Mouse (Mus musculus): ENCODE results near the gene Synj2. TPM values are rescaled to one million over a fixed set of nuclear protein-coding genes. Genes with fewer than 3 reads are reported as not detected.

Gene Synj2
- polyA plus RNA-seq, 1 experiment from 2014 or later = 10.3 TPM

GRCm38 (mm10) chr17:6002563-6002962 is 61.5 kb downstream of the Synj2 start:
- no peaks in the 10 kb centered on the region for H3K9me3 ChIP-seq (ENCODE audit: control insufficient read depth, low read depth, low read length)
- no peak overlapping the region for H3K4me2 ChIP-seq (replicated peaks; ENCODE audit: low read depth, low read length)
- ATAC-seq (ENCODE audit: insufficient number of reproducible peaks, insufficient read depth, low FRiP score, low read depth) = no peak
- no peaks in the 10 kb centered on the region for H3K27me3 ChIP-seq (ENCODE audit: control insufficient read depth, insufficient read depth, low read length)
- no peak overlapping the region for H3K9ac ChIP-seq (replicated peaks; ENCODE audit: low read depth, low read length)
- peaks cover 20% of the 10 kb centered on the region for H3K4me1 ChIP-seq (ENCODE audit: control insufficient read depth, insufficient read depth, low read length)
- 88% methylated on average over 6 of the region's 6 CpGs for WGBS
- no peak overlapping the region for H3K4me3 ChIP-seq (ENCODE audit: low read depth, low read length)
- H3K27ac ChIP-seq (ENCODE audit: low read length) = no peak overlapping the region
- no peaks in the 10 kb centered on the region; the same call in 1 of the 2 replicates for H3K36me3 ChIP-seq (ENCODE audit: control insufficient read depth, insufficient read depth, low read length)

- H3K4me3 ChIP-seq (ENCODE audit: low read depth, low read length) = no peak overlapping the region
- no peak overlapping the region for H3K9ac ChIP-seq (replicated peaks; ENCODE audit: low read depth, low read length)
- WGBS = 90% methylated on average over 6 of the region's 6 CpGs
- no peaks in the 10 kb centered on the region for H3K9me3 ChIP-seq (ENCODE audit: control insufficient read depth, low read depth, low read length)
- no peaks in the 10 kb centered on the region for H3K36me3 ChIP-seq (ENCODE audit: control insufficient read depth, insufficient read depth, low read length)
- H3K27me3 ChIP-seq (ENCODE audit: control insufficient read depth, insufficient read depth, low read length) = no peaks in the 10 kb centered on the region
- H3K4me2 ChIP-seq (replicated peaks; ENCODE audit: low read depth, low read length) = no peak overlapping the region
- H3K27ac ChIP-seq (ENCODE audit: low read length) = no peak overlapping the region
- ATAC-seq (ENCODE audit: insufficient number of reproducible peaks, insufficient read depth, low FRiP score, low read depth) = no peak
- H3K4me1 ChIP-seq (ENCODE audit: control insufficient read depth, insufficient read depth, low read length) = peaks cover 17% of the 10 kb centered on the region
Observed at GRCm38 (mm10) chr17:6003661-6004060, 62.6 kb downstream of the Synj2 start.

GRCm38 (mm10) chr17:6005246-6005637 is 64.2 kb downstream of the Synj2 start:
- Histone ChIP-seq H3K4me2 (replicated peaks; ENCODE audit: low read depth, low read length) (peak overlapping the region; percentile 22; the same call in 1 of the 2 replicates), H3K36me3 (ENCODE audit: control insufficient read depth, insufficient read depth, low read length) (no peaks in the 10 kb centered on the region), H3K27ac (ENCODE audit: low read length) (peak overlapping the region; percentile 91), H3K4me3 (ENCODE audit: low read depth, low read length) (no peak overlapping the region), H3K27me3 (ENCODE audit: control insufficient read depth, insufficient read depth, low read length) (no peaks in the 10 kb centered on the region), H3K9me3 (ENCODE audit: control insufficient read depth, low read depth, low read length) (no peaks in the 10 kb centered on the region), H3K4me1 (ENCODE audit: control insufficient read depth, insufficient read depth, low read length) (peaks cover 17% of the 10 kb centered on the region), H3K9ac (replicated peaks; ENCODE audit: low read depth, low read length) (no peak overlapping the region)
- ATAC-seq (ENCODE audit: insufficient number of reproducible peaks, insufficient read depth, low FRiP score, low read depth) = peak; percentile 64
- 12% methylated on average over 12 of the region's 14 CpGs for WGBS

GRCm38 (mm10) chr17:6005638-6006471 is 64.8 kb downstream of the Synj2 start:
- no peak overlapping the region for H3K4me3 ChIP-seq (ENCODE audit: low read depth, low read length)
- peak overlapping the region; percentile 22 for H3K4me2 ChIP-seq (replicated peaks; ENCODE audit: low read depth, low read length)
- no peaks in the 10 kb centered on the region for H3K27me3 ChIP-seq (ENCODE audit: control insufficient read depth, insufficient read depth, low read length)
- peaks cover 4% of the 10 kb centered on the region; the same call in 1 of the 2 replicates for H3K36me3 ChIP-seq (ENCODE audit: control insufficient read depth, insufficient read depth, low read length)
- no peak overlapping the region; the same call in 1 of the 2 replicates for H3K9ac ChIP-seq (replicated peaks; ENCODE audit: low read depth, low read length)
- peaks cover 17% of the 10 kb centered on the region for H3K4me1 ChIP-seq (ENCODE audit: control insufficient read depth, insufficient read depth, low read length)
- H3K9me3 ChIP-seq (ENCODE audit: control insufficient read depth, low read depth, low read length) = no peaks in the 10 kb centered on the region
- 14% methylated on average over 14 of the region's 14 CpGs for WGBS
- peak; percentile 62; the same call in 1 of the 2 replicates for ATAC-seq (ENCODE audit: insufficient number of reproducible peaks, insufficient read depth, low FRiP score, low read depth)
- H3K27ac ChIP-seq (ENCODE audit: low read length) = peak overlapping the region; percentile 91

- WGBS = 79% methylated on average over 5 of the region's 5 CpGs
- no peak overlapping the region for H3K9ac ChIP-seq (replicated peaks; ENCODE audit: low read depth, low read length)
Observed at GRCm38 (mm10) chr17:6007101-6007780, 66.2 kb downstream of the Synj2 start.

GRCm38 (mm10) chr17:6007902-6008301 is 66.8 kb downstream of the Synj2 start:
- no peak overlapping the region for H3K4me2 ChIP-seq (replicated peaks; ENCODE audit: low read depth, low read length)
- no peaks in the 10 kb centered on the region for H3K9me3 ChIP-seq (ENCODE audit: control insufficient read depth, low read depth, low read length)
- no peak overlapping the region for H3K9ac ChIP-seq (replicated peaks; ENCODE audit: low read depth, low read length)
- peaks cover 4% of the 10 kb centered on the region; the same call in 1 of the 2 replicates for H3K36me3 ChIP-seq (ENCODE audit: control insufficient read depth, insufficient read depth, low read length)
- H3K27me3 ChIP-seq (ENCODE audit: control insufficient read depth, insufficient read depth, low read length) = no peaks in the 10 kb centered on the region
- H3K4me3 ChIP-seq (ENCODE audit: low read depth, low read length) = no peak overlapping the region
- no peak for ATAC-seq (ENCODE audit: insufficient number of reproducible peaks, insufficient read depth, low FRiP score, low read depth)
- H3K4me1 ChIP-seq (ENCODE audit: control insufficient read depth, insufficient read depth, low read length) = peaks cover 17% of the 10 kb centered on the region
- WGBS = 74% methylated on average over 9 of the region's 9 CpGs
- no peak overlapping the region; the same call in 1 of the 2 replicates for H3K27ac ChIP-seq (ENCODE audit: low read length)

More at GRCm38 (mm10) chr17:6007101-6007780, 66.2 kb downstream of the Synj2 start:
- Histone ChIP-seq H3K27ac (ENCODE audit: low read length) (no peak overlapping the region; the same call in 1 of the 2 replicates), H3K4me1 (ENCODE audit: control insufficient read depth, insufficient read depth, low read length) (peaks cover 17% of the 10 kb centered on the region), H3K27me3 (ENCODE audit: control insufficient read depth, insufficient read depth, low read length) (no peaks in the 10 kb centered on the region), H3K4me3 (ENCODE audit: low read depth, low read length) (no peak overlapping the region), H3K9me3 (ENCODE audit: control insufficient read depth, low read depth, low read length) (no peaks in the 10 kb centered on the region), H3K4me2 (replicated peaks; ENCODE audit: low read depth, low read length) (no peak overlapping the region), H3K36me3 (ENCODE audit: control insufficient read depth, insufficient read depth, low read length) (peaks cover 4% of the 10 kb centered on the region; the same call in 1 of the 2 replicates)
- ATAC-seq (ENCODE audit: insufficient number of reproducible peaks, insufficient read depth, low FRiP score, low read depth) = peak; percentile 21; the same call in 1 of the 2 replicates

- no peak overlapping the region for H3K27ac ChIP-seq (ENCODE audit: low read length)
- no peak overlapping the region for H3K4me3 ChIP-seq (ENCODE audit: low read depth, low read length)
- no peak overlapping the region for H3K9ac ChIP-seq (replicated peaks; ENCODE audit: low read depth, low read length)
- no peak overlapping the region for H3K4me2 ChIP-seq (replicated peaks; ENCODE audit: low read depth, low read length)
- H3K4me1 ChIP-seq (ENCODE audit: control insufficient read depth, insufficient read depth, low read length) = peaks cover 17% of the 10 kb centered on the region
- no peaks in the 10 kb centered on the region for H3K27me3 ChIP-seq (ENCODE audit: control insufficient read depth, insufficient read depth, low read length)
- no peak for ATAC-seq (ENCODE audit: insufficient number of reproducible peaks, insufficient read depth, low FRiP score, low read depth)
- no peaks in the 10 kb centered on the region for H3K9me3 ChIP-seq (ENCODE audit: control insufficient read depth, low read depth, low read length)
- 80% methylated on average over 11 of the region's 11 CpGs for WGBS
- H3K36me3 ChIP-seq (ENCODE audit: control insufficient read depth, insufficient read depth, low read length) = peaks cover 10% of the 10 kb centered on the region
Observed at GRCm38 (mm10) chr17:6008590-6008989, 67.5 kb downstream of the Synj2 start.

- Histone ChIP-seq H3K4me2 (replicated peaks; ENCODE audit: low read depth, low read length) (no peak overlapping the region), H3K4me3 (ENCODE audit: low read depth, low read length) (no peak overlapping the region), H3K4me1 (ENCODE audit: control insufficient read depth, insufficient read depth, low read length) (peaks cover 17% of the 10 kb centered on the region), H3K9me3 (ENCODE audit: control insufficient read depth, low read depth, low read length) (no peaks in the 10 kb centered on the region), H3K27ac (ENCODE audit: low read length) (no peak overlapping the region), H3K36me3 (ENCODE audit: control insufficient read depth, insufficient read depth, low read length) (peaks cover 11% of the 10 kb centered on the region), H3K9ac (replicated peaks; ENCODE audit: low read depth, low read length) (no peak overlapping the region), H3K27me3 (ENCODE audit: control insufficient read depth, insufficient read depth, low read length) (no peaks in the 10 kb centered on the region)
- 86% methylated on average over 4 of the region's 4 CpGs for WGBS
- no peak for ATAC-seq (ENCODE audit: insufficient number of reproducible peaks, insufficient read depth, low FRiP score, low read depth)
Observed at GRCm38 (mm10) chr17:6009606-6010005, 68.5 kb downstream of the Synj2 start.
